Mouse (Mus musculus) intestine, embryonic 14.5 days (tissue): ENCODE measurements around the gene Mat2a. TPM values are rescaled to one million over a fixed set of nuclear protein-coding genes. Genes with fewer than 3 reads are reported as not detected.

Experiments
- ATAC-seq: fragments of 200-750 bp; cut with Nextera tagmentation; replicated peaks from 2 replicates; pipeline ENCODE4 v1.8.0; 2017; ENCODE audit warnings: low read depth, moderate number of reproducible peaks, moderate TSS enrichment, moderate library complexity; ENCODE audit not compliant: low FRiP score, low TSS enrichment
- DNase-seq: peaks from one replicate; pipeline ENCODE4 v3.0.0-alpha.2; 2018; ENCODE audit warnings: low spot score
- H3K27ac ChIP-seq: fragments of 300-500 bp; sonication (generic); 2 replicates; pipeline ENCODE4 v1.5.1; 2014; ENCODE audit warnings: low read depth, mild to moderate bottlenecking, control low read depth
- H3K27me3 ChIP-seq: fragments of 300-500 bp; sonication (generic); replicated peaks from 2 replicates; pipeline ENCODE4 v1.6.1; 2014; ENCODE audit warnings: low read length, control low read depth; ENCODE audit not compliant: control insufficient read depth, insufficient read depth
- H3K36me3 ChIP-seq: fragments of 300-500 bp; sonication (generic); 2 replicates; pipeline ENCODE4 v1.6.1; 2014; ENCODE audit warnings: low read length, control low read depth; ENCODE audit not compliant: control insufficient read depth, insufficient read depth
- H3K4me1 ChIP-seq: fragments of 300-500 bp; sonication (generic); replicated peaks from 2 replicates; pipeline ENCODE4 v1.6.1; 2014; ENCODE audit warnings: low read length, control low read depth, mixed read lengths; ENCODE audit not compliant: control insufficient read depth, insufficient read depth
- H3K4me2 ChIP-seq: fragments of 300-500 bp; sonication (generic); 2 replicates; pipeline ENCODE4 v1.6.1; 2014; ENCODE audit warnings: low read length
- H3K4me3 ChIP-seq: fragments of 300-500 bp; sonication (generic); 2 replicates; pipeline ENCODE4 v1.5.1; 2014; ENCODE audit warnings: low read depth, low read length, control low read depth, mixed read lengths
- H3K9ac ChIP-seq: fragments of 300-500 bp; sonication (generic); 2 replicates; pipeline ENCODE4 v1.6.1; 2014; ENCODE audit warnings: mild to moderate bottlenecking, low read length
- H3K9me3 ChIP-seq: fragments of 300-500 bp; sonication (generic); 2 replicates; pipeline ENCODE4 v1.6.1; 2016; ENCODE audit warnings: low read length, control low read depth; ENCODE audit not compliant: control insufficient read depth
- WGBS: fragments of 180-500 bp; shearing (Covaris S2); extraction: QIAGEN DNeasy Blood & Tissue Kit; methylation state at CpG from one replicate; pipeline ENCODE4 v1.1.7; 2014; 5-methylcytosine and 5-hydroxymethylcytosine counted together
- polyA plus RNA-seq: library from polyadenylated mRNA; unstranded; fragments of >200 nt; fragmentation: Nextera tagmentation; extraction: Ambion mirVana; gene quantifications from 2 replicates; pipeline ENCODE4 v1.2.1, GENCODE M21; 2014

The Mat2a gene
- polyA plus RNA-seq, 1 experiment from 2014 or later = 378 TPM

- H3K4me2 ChIP-seq = peak overlapping the region; percentile 88
- WGBS = 76% methylated on average over 5 of the region's 5 CpGs
- H3K36me3 ChIP-seq = peaks cover 32% of the 10 kb centered on the region
- H3K9me3 ChIP-seq = no peaks in the 10 kb centered on the region
- ATAC-seq = no peak
- no peak for DNase-seq
- H3K9ac ChIP-seq = peak overlapping the region; percentile 86
- H3K27ac ChIP-seq = no peak overlapping the region
- no peaks in the 10 kb centered on the region for H3K27me3 ChIP-seq
- peaks cover 15% of the 10 kb centered on the region for H3K4me1 ChIP-seq
- H3K4me3 ChIP-seq = peak overlapping the region; percentile 88
These were observed 24.2 kb downstream of the Mat2a start for GRCm38 (mm10) chr6:72415181-72415580.

- Histone ChIP-seq H3K4me1 (peaks cover 15% of the 10 kb centered on the region), H3K27ac (peak within 1 kb of the TSS; percentile 43; the same call in 1 of the 2 replicates), H3K27me3 (no peaks in the 10 kb centered on the region), H3K4me2 (peak within 1 kb of the TSS; percentile 88), H3K9me3 (no peaks in the 10 kb centered on the region), H3K4me3 (peak within 1 kb of the TSS; percentile 88), H3K9ac (peak within 1 kb of the TSS; percentile 86), H3K36me3 (peaks cover 22% of the 10 kb centered on the region)
- 1% methylated on average over 32 of the region's 33 CpGs for WGBS
- ATAC-seq (peak; percentile 98), DNase-seq (peak; percentile 97)
These were observed 25.1 kb downstream of the Mat2a start, which contains the start of gene Ggcx for GRCm38 (mm10) chr6:72414076-72414756. Ggcx (plus strand) TSS chr6:72414308.

- H3K27me3 ChIP-seq = no peaks in the 10 kb centered on the region
- H3K9ac ChIP-seq = no peak overlapping the region
- no peak overlapping the region for H3K27ac ChIP-seq
- whole genome bisulfite sequencing = 84% methylated on average over 7 of the region's 7 CpGs
- H3K9me3 ChIP-seq = no peaks in the 10 kb centered on the region
- no peak overlapping the region for H3K4me2 ChIP-seq
- peaks cover 8% of the 10 kb centered on the region for H3K4me1 ChIP-seq
- DNase-seq (no peak), ATAC-seq (no peak)
- H3K4me3 ChIP-seq = no peak overlapping the region
- no peaks in the 10 kb centered on the region for H3K36me3 ChIP-seq
These were observed 28.8 kb downstream of the Mat2a start for GRCm38 (mm10) chr6:72410518-72410917.

- Histone ChIP-seq H3K4me2 (no peak overlapping the region), H3K4me3 (no peak overlapping the region), H3K4me1 (peaks cover 5% of the 10 kb centered on the region), H3K9me3 (no peaks in the 10 kb centered on the region), H3K9ac (no peak overlapping the region), H3K27ac (no peak overlapping the region), H3K36me3 (no peaks in the 10 kb centered on the region), H3K27me3 (no peaks in the 10 kb centered on the region)
- no peak for ATAC-seq
- 18% methylated on average over 1 of the region's 1 CpGs for WGBS
- DNase-seq = no peak
These were observed 29.4 kb downstream of the Mat2a start for GRCm38 (mm10) chr6:72410003-72410402.

- Histone ChIP-seq H3K9ac (no peak overlapping the region), H3K9me3 (no peaks in the 10 kb centered on the region), H3K27ac (no peak overlapping the region), H3K36me3 (no peaks in the 10 kb centered on the region), H3K4me2 (no peak overlapping the region), H3K27me3 (no peaks in the 10 kb centered on the region), H3K4me1 (peaks cover under 1% of the 10 kb centered on the region; the same call in 1 of the 2 replicates), H3K4me3 (no peak overlapping the region)
- 15% methylated on average over 3 of the region's 3 CpGs for WGBS
- DNase-seq (peak; percentile 81), ATAC-seq (no peak)
These were observed 29.8 kb downstream of the Mat2a start for GRCm38 (mm10) chr6:72409567-72409966.

GRCm38 (mm10) chr6:72407119-72407518, 32.2 kb downstream of the Mat2a start:
- no peaks in the 10 kb centered on the region for H3K27me3 ChIP-seq
- no peaks in the 10 kb centered on the region for H3K9me3 ChIP-seq
- no peaks in the 10 kb centered on the region for H3K4me1 ChIP-seq
- WGBS = 8% methylated on average over 5 of the region's 5 CpGs
- H3K36me3 ChIP-seq = no peaks in the 10 kb centered on the region
- no peak overlapping the region for H3K27ac ChIP-seq
- H3K4me2 ChIP-seq = no peak overlapping the region
- H3K9ac ChIP-seq = no peak overlapping the region
- H3K4me3 ChIP-seq = no peak overlapping the region
- peak; percentile 99 for DNase-seq
- peak; percentile 56 for ATAC-seq

- no peaks in the 10 kb centered on the region for H3K36me3 ChIP-seq
- H3K4me3 ChIP-seq = no peak overlapping the region
- H3K9ac ChIP-seq = no peak overlapping the region
- ATAC-seq (no peak), DNase-seq (no peak)
- H3K27ac ChIP-seq = no peak overlapping the region
- no peaks in the 10 kb centered on the region for H3K27me3 ChIP-seq
- no peaks in the 10 kb centered on the region for H3K4me1 ChIP-seq
- no peaks in the 10 kb centered on the region for H3K9me3 ChIP-seq
- H3K4me2 ChIP-seq = no peak overlapping the region
- 85% methylated on average over 7 of the region's 7 CpGs for WGBS
These were observed 34.0 kb downstream of the Mat2a start for GRCm38 (mm10) chr6:72405356-72405755.

GRCm38 (mm10) chr6:72401875-72402274, 37.5 kb downstream of the Mat2a start:
- DNase-seq (peak; percentile 79), ATAC-seq (no peak)
- Histone ChIP-seq H3K9ac (no peak overlapping the region), H3K4me2 (no peak overlapping the region), H3K9me3 (no peaks in the 10 kb centered on the region), H3K36me3 (no peaks in the 10 kb centered on the region), H3K27ac (no peak overlapping the region), H3K4me1 (no peaks in the 10 kb centered on the region), H3K27me3 (no peaks in the 10 kb centered on the region), H3K4me3 (no peak overlapping the region)
- WGBS = 17% methylated on average over 7 of the region's 7 CpGs

GRCm38 (mm10) chr6:72399967-72400366, 39.4 kb downstream of the Mat2a start:
- no peak for DNase-seq
- ATAC-seq = no peak
- Histone ChIP-seq H3K27me3 (no peaks in the 10 kb centered on the region), H3K27ac (no peak overlapping the region), H3K36me3 (no peaks in the 10 kb centered on the region), H3K9ac (no peak overlapping the region), H3K9me3 (no peaks in the 10 kb centered on the region), H3K4me3 (no peak overlapping the region), H3K4me1 (no peaks in the 10 kb centered on the region), H3K4me2 (no peak overlapping the region)
- 54% methylated on average over 2 of the region's 2 CpGs for WGBS
